Mouse (Mus musculus) liver, embryonic 14.5 days (tissue): ENCODE results near the gene 1700008O03Rik. TPM values are rescaled to one million over a fixed set of nuclear protein-coding genes. Genes with fewer than 3 reads are reported as not detected.

ENCODE experiments used
- ATAC-seq: fragments of 200-750 bp; cut with Nextera tagmentation; 2 replicates; pipeline ENCODE4 v1.8.0; 2017; ENCODE audit warnings: moderate number of reproducible peaks, mild to moderate bottlenecking, moderate library complexity; ENCODE audit not compliant: insufficient read depth
- DNase-seq, 3 experiments: peaks; one replicate each; pipeline ENCODE4 v3.0.0-alpha.2; 2012 to 2013; ENCODE audit warnings: low read depth in 3 of 3, low spot score in 3 of 3
- H3K27ac ChIP-seq: fragments of 300-500 bp; sonication (generic); 2 replicates; pipeline ENCODE4 v1.5.1; 2014; ENCODE audit warnings: moderate library complexity, mild to moderate bottlenecking, control low read depth, inconsistent platforms
- H3K27me3 ChIP-seq: fragments of 300-500 bp; sonication (generic); 2 replicates; pipeline ENCODE4 v1.6.1; 2014; ENCODE audit warnings: mild to moderate bottlenecking, low read length, moderate library complexity; ENCODE audit not compliant: control insufficient read depth, insufficient read depth
- H3K36me3 ChIP-seq: fragments of 300-500 bp; sonication (generic); replicated peaks from 2 replicates; pipeline ENCODE4 v1.6.1; 2014; ENCODE audit warnings: low read depth; ENCODE audit not compliant: control insufficient read depth, insufficient read depth
- H3K4me1 ChIP-seq, 2 experiments: fragments of 200-500 bp in 1 of 2; fragments of 300-500 bp in 1 of 2; sonication (generic) in 1 of 2; replicated peaks; 2 replicates each; pipeline ENCODE4 v1.6.1; 2012 to 2014; ENCODE audit warnings: antibody characterized with exemption in 1 of 2, inconsistent platforms in 1 of 2, low read length in 1 of 2; ENCODE audit not compliant: control insufficient read depth in 2 of 2, insufficient read depth in 2 of 2
- H3K4me2 ChIP-seq: fragments of 300-500 bp; sonication (generic); 2 replicates; pipeline ENCODE4 v1.6.1; 2014; ENCODE audit warnings: low read depth, mild to moderate bottlenecking, control low read depth, moderate library complexity
- H3K4me3 ChIP-seq, 2 experiments: fragments of 200-500 bp in 1 of 2; fragments of 300-500 bp in 1 of 2; sonication (generic) in 1 of 2; 2 replicates each; pipeline ENCODE4 v1.5.1; 2012 to 2014; ENCODE audit warnings: low read depth in 2 of 2, low read length in 2 of 2, mild to moderate bottlenecking in 2 of 2, control low read depth in 1 of 2, inconsistent platforms in 1 of 2, moderate library complexity in 1 of 2; ENCODE audit not compliant: insufficient read depth in 1 of 2
- H3K9ac ChIP-seq: fragments of 300-500 bp; sonication (generic); replicated peaks from 2 replicates; pipeline ENCODE4 v1.6.1; 2014; ENCODE audit warnings: mild to moderate bottlenecking, control low read depth, moderate library complexity
- H3K9me3 ChIP-seq: fragments of 300-500 bp; sonication (generic); 2 replicates; pipeline ENCODE4 v1.6.1; 2016; ENCODE audit warnings: low read length, mixed read lengths; ENCODE audit not compliant: control insufficient read depth
- CTCF ChIP-seq: IDR thresholded peaks from 2 replicates; pipeline ENCODE4 v1.5.1; 2016; ENCODE audit warnings: antibody characterized with exemption, low read depth, control low read depth
- EP300 ChIP-seq: IDR thresholded peaks from 2 replicates; pipeline ENCODE4 v1.6.1; 2016; ENCODE audit warnings: antibody characterized with exemption, low read depth
- WGBS: fragments of 180-500 bp; shearing (Covaris S2); extraction: QIAGEN DNeasy Blood & Tissue Kit; methylation state at CpG from one replicate; pipeline ENCODE4 v1.1.7; 2014; ENCODE audit not compliant: insufficient replicate concordance; 5-methylcytosine and 5-hydroxymethylcytosine counted together
- polyA plus RNA-seq, 2 experiments: library from polyadenylated mRNA; depleted of rRNA in 1 of 2; stranded (reverse) in 1 of 2; unstranded in 1 of 2; fragments of >200 nt; fragmentation: Nextera tagmentation in 1 of 2; extraction: Ambion mirVana in 1 of 2; gene quantifications; 2 replicates each; pipeline versions ENCODE4 v1.2.1 to v1.2.3; 2012 to 2014

1700008O03Rik gene
- polyA plus RNA-seq, 2 experiments = 0.12 TPM; not detected in 1

DNA sequence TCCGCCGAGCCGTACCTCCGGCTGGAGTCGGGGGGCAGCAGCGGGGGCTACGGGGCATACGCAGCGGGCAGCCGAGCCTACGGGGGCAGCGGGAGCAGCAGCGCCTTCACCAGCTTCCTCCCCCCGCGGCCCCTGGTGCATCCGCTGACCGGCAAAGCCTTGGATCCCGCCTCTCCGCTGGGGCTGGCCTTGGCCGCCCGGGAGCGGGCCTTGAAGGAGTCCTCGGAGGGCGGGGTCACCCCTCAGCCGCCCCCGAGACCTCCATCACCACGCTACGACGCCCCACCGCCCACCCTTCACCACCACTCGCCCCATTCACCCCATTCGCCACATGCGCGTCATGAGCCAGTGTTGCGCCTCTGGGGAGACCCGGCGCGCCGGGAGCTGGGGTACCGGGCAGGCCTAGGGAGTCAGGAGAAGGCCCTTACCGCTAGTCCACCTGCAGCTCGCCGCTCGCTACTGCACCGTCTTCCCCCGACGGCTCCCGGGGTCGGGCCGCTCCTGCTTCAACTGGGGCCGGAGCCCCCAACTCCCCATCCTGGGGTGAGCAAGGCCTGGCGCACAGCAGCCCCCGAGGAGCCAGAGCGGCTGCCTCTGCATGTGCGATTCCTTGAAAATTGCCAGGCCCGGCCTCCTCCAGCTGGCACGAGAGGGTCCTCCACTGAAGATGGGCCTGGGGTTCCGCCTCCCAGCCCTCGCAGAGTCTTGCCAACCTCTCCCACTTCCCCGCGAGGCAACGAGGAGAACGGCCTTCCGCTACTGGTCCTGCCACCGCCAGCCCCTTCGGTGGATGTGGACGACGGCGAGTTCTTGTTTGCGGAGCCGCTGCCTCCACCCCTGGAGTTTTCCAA lies 32.6 kb downstream of the 1700008O03Rik start:
- no peak overlapping the region for H3K4me3 ChIP-seq
- ATAC-seq (no peak), DNase-seq (no peak)
- no peaks in the 10 kb centered on the region for H3K9me3 ChIP-seq
- H3K27ac ChIP-seq = no peak overlapping the region
- H3K27me3 ChIP-seq = peaks cover 85% of the 10 kb centered on the region
- WGBS = 3% methylated on average over 70 of the region's 71 CpGs
- no peak for TF ChIP-seq CTCF
- TF ChIP-seq EP300 = no peak
- H3K36me3 ChIP-seq = no peaks in the 10 kb centered on the region
- H3K4me1 ChIP-seq = no peaks in the 10 kb centered on the region
- no peak overlapping the region for H3K9ac ChIP-seq
- H3K4me2 ChIP-seq = no peak overlapping the region

DNA sequence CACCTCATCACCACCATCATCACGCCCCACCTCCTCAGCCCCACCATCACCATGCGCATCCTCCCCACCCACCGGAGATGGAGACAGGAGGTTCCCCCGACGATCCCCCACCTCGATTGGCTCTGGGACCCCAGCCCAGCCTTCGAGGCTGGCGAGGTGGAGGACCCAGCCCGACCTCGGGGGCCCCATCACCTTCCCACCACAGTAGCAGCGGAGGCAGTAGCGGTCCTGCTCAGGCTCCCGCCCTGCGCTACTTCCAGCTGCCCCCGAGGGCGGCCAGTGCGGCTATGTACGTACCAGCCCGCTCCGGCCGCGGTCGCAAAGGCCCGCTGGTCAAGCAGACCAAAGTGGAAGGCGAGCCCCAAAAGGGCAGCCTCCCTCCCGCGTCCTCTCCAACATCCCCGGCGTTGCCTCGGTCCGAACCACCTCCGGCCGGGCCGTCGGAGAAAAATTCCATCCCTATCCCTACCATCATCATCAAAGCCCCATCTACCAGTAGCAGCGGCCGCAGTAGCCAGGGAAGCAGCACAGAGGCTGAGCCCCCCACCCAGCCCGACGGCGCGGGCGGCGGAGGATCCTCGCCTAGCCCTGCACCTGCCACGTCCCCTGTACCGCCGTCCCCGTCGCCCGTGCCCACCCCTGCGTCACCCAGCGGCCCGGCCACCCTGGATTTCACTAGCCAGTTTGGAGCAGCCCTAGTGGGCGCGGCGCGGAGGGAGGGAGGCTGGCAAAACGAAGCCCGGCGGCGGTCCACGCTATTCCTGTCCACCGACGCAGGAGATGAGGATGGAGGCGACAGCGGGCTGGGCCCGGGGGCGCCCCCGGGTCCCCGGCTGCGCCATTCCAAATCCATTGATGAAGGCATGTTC lies 33.5 kb downstream of the 1700008O03Rik start:
- H3K36me3 ChIP-seq = no peaks in the 10 kb centered on the region
- DNase-seq (no peak), ATAC-seq (no peak)
- peaks cover 77% of the 10 kb centered on the region for H3K27me3 ChIP-seq
- H3K4me3 ChIP-seq = no peak overlapping the region
- no peak overlapping the region for H3K27ac ChIP-seq
- no peaks in the 10 kb centered on the region for H3K4me1 ChIP-seq
- no peaks in the 10 kb centered on the region for H3K9me3 ChIP-seq
- H3K4me2 ChIP-seq = no peak overlapping the region
- no peak for TF ChIP-seq CTCF
- no peak for TF ChIP-seq EP300
- WGBS = 5% methylated on average over 69 of the region's 71 CpGs
- no peak overlapping the region for H3K9ac ChIP-seq

DNA sequence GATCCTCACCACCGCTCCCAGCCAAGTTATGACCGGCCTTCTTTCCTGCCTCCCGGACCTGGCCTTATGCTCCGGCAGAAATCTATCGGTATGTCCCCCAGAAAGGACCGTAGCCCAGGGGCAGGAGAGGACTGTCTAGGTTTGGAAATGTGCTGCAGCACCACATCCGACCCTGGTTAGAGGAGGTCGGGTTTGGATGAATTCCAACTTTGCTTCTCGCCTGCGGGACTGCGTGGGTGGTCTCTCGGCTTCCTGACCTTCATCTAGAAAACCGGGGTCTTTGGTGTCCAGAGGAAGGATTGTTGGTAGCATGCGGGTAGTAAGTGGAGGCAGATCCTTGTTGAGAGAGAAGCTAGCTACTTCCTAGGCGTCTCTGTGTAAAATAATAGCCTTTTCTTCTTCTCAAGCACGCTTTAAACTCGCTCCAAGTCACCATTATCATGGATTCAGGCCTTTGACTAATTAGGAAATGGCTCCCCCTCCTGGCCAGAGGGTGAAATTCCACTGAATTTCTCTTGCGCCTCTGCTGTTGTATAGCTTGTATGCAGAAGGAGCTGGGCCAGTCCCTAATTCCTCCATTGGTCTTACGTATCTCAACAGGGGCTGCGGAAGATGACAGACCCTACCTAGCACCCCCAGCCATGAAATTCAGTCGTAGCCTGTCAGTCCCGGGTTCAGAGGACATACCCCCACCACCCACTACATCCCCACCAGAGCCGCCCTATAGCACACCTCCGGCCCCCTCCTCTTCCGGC lies 34.5 kb downstream of the 1700008O03Rik start:
- Histone ChIP-seq H3K27me3 (peaks cover 67% of the 10 kb centered on the region), H3K27ac (no peak overlapping the region), H3K9ac (no peak overlapping the region), H3K36me3 (no peaks in the 10 kb centered on the region), H3K4me1 (no peaks in the 10 kb centered on the region), H3K4me3 (no peak overlapping the region), H3K9me3 (no peaks in the 10 kb centered on the region), H3K4me2 (0 out of 2 replicates have a peak overlapping the region, but pooled peaks have one; percentile 9)
- peak; percentile 52 to 62 (median 57) for DNase-seq
- TF ChIP-seq EP300 (no peak), CTCF (peak; percentile 85)
- no peak for ATAC-seq
- WGBS = 6% methylated on average over 25 of the region's 25 CpGs

DNA sequence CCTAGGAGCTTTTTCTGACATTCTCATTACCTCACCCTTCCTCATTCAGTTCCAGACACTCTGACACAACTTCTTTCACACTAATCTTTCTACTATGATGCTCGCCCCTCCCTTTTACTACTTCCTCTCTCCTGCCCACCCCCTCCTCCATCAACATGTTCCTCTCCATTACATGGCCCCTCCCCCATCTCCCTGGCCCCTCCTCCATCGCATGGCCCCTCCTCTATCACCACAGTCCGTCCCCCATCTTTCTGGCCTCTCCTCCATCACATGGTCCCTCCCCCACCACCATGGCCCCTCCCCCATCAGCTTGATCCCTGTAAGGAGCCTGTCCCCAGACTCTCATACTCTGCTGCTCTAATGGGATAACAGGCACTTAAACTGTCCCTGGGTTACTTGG lies 36.6 kb downstream of the 1700008O03Rik start:
- no peaks in the 10 kb centered on the region for H3K36me3 ChIP-seq
- 0% methylated on average over 3 of the region's 3 CpGs for WGBS
- H3K27me3 ChIP-seq = peaks cover 46% of the 10 kb centered on the region
- H3K9me3 ChIP-seq = no peaks in the 10 kb centered on the region
- DNase-seq = no peak
- no peaks in the 10 kb centered on the region for H3K4me1 ChIP-seq
- no peak overlapping the region for H3K4me3 ChIP-seq
- H3K27ac ChIP-seq = no peak overlapping the region
- no peak overlapping the region for H3K4me2 ChIP-seq
- ATAC-seq = no peak
- no peak overlapping the region for H3K9ac ChIP-seq
- TF ChIP-seq EP300 = no peak
- no peak for TF ChIP-seq CTCF

DNA sequence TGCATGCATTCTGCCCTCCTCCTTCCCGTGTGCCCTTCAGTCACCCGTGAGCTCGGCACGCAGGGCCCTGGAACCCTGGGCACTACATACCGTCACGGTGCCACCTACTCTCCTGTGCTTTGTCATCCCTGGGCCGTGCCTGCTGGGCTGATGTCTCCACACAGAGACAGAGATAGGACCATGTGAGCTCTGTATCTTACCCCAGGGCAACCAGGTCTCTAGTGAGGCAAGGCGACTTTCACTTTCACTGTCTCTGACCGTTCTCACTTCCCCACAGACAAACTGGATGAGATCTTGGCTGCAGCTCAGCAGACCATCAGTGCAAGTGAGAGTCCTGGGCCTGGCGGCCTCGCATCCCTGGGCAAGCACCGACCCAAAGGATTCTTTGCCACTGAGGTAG lies 41.0 kb downstream of the 1700008O03Rik start:
- Histone ChIP-seq H3K4me3 (no peak overlapping the region), H3K9me3 (no peaks in the 10 kb centered on the region), H3K9ac (no peak overlapping the region), H3K4me1 (no peaks in the 10 kb centered on the region), H3K27ac (no peak overlapping the region), H3K4me2 (no peak overlapping the region), H3K36me3 (no peaks in the 10 kb centered on the region), H3K27me3 (peaks cover 4% of the 10 kb centered on the region)
- TF ChIP-seq CTCF (no peak), EP300 (no peak)
- no peak for ATAC-seq
- no peak for DNase-seq
- 28% methylated on average over 12 of the region's 12 CpGs for WGBS
